Mouse (Mus musculus) gastrocnemius, adult 18-20 months (tissue): ENCODE measurements at regions not wholly inside any gene's neighbourhood (a gene's known extent, or its start where the extent isn't known, plus 50 kb on each side); places are given as distances from the start of the nearest gene placed in this dataset.

Experiments
- DNase-seq: peaks from one replicate; pipeline ENCODE4 v3.0.0; 2021; ENCODE audit warnings: low spot score

DNA sequence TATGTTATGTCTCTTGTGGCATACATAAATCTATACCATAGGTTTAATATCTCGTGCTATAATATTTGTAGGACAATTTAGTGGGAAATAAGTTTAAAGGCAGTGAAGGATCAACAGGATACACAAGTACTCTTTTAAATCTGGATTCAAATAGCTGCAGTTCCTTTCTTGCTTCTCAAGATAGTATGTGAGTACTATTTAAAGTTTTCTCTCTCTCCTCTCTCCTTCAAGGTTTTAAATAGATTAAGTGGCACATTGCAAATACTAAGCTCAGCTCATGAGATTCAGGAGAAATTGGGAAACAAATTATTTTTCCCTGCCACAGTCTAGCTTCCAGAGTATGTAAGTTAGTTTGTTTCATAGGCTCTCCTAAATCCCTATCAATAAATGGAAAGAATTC is 1103.9 kb downstream of the Ndufa4 start:
- no peak for DNase-seq

DNA sequence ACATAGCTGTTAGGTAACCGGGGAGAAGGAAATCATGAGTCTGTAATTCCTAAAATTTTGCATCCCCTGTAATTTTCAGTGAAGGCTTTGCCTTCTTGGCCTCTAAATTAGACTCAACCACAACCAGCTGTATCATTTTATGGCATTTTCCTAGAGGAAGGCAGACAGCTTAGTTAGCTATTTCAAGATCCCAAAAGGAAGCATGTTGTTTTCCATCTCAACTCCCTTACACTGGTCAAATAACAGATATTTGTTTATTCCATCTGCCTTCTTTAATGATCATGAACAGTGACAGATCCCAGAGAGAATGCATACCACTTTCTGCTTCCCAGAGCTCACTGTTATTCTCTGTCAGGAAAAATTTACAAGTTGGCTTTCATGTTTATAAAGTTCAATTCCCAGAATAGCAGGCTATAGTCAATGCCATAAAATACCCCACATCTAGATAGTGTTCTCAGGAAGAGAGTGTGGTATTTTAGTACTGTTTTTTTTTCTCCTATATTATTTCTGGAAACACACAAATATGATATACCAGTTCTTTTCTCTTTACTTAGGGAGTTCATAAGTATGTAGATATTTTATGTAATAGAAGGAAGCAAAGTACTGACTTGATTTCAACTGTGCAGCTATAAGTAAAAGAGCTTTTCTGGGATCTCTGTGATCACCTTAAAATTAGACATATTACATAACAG is 1148.5 kb downstream of the Ndufa4 start:
- no peak for DNase-seq

DNA sequence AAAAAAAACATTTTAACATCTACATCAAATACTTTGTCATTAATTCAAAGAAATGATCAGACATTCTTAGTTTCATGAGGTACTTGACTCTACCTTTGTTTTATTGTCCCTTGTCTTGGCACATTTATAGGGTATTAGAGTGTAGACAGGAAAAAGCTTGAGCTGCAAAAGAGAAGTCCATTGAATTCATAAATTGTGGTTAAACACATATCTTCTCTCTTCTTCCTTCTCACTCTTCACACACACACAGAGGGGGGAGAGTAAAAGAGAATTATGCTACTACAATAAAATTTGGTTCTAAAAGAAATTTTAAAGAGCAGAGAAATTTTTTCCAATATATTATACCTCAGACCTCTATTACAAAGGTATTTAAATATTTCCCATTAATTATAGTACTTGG is 1149.2 kb downstream of the Ndufa4 start:
- no peak for DNase-seq

DNA sequence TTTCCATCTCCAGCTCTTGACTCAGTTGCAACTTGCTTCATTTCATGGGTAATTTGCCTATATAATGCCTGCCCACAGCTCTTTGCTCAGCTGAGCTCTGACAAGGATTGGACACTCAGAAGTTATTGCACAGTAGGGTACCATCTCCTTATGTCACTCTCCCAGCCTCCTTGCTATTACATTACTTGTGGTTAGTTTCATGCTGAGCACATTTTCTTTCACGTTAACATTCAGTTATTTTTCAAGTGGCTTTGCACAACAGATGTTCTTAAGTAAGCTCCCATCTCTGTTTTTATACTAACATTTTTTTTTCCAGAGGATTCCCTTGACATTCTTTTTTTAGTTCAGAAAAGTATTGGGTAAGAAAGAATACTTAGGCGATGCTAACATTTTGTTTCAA is 1163.2 kb downstream of the Ndufa4 start:
- no peak for DNase-seq

DNA sequence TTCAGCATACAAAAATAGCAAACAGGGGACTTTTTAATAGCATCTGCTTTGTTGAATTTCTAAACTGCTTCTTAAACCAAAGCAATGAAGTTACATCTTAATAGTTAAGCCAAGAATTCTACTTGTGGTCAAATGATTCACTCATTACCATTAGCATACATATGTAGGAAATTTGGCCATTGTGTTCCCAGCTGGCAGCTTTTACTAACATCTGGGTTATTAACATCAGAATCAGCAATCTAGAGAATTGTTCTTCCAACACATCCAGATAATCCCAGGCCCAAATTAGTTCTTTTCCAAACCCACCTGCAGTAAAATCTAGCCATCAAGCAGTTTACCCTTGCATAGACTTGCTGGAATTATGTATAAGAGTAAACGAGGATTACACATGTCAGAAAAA is 1184.7 kb downstream of the Ndufa4 start:
- DNase-seq = no peak

DNA sequence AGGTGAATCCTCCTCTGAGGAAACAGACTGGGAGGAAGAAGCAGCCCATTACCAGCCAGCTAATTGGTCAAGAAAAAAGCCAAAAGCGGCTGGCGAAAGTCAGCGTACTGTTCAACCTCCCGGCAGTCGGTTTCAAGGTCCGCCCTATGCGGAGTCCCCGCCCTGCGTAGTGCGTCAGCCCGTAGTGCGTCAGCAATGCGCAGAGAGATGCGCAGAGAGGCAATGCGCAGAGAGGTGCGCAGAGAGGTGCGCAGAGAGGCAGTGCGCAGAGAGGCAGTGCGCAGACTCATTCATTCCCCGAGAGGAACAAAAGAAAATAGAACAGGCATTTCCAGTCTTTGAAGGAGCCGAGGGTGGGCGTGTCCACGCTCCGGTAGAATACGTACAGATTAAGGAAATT is 1216.8 kb downstream of the Ndufa4 start:
- peak; percentile 2 for DNase-seq
